Comparison of ENCODE assay signal across 17 mouse cellular contexts in genomic region chr13:108263042-108263441, GRCm38 (mm10). TPM values are rescaled to one million over a fixed set of nuclear protein-coding genes. Genes with fewer than 3 reads are reported as not detected.
DNase-seq lines count a peak whose midpoint lies in the region; ATAC-seq and TF ChIP-seq lines count a peak whose summit lies in the region.
"Had no signal": no experiment of that assay in that cellular context is flagged by ENCODE, and none has a peak within 500 bp of the region (broad histone marks: within the 10 kb centered on the region; RNA-seq: fewer than 3 reads in every experiment).

No protein-coding gene starts in this region.

- no peaks in the 10 kb centered on the region for H3K36me3 ChIP-seq in embryonic facial prominence, embryonic 14.5 days (ENCODE audit: control insufficient read depth, insufficient read depth, low read length)
- H3K36me3 ChIP-seq in embryonic facial prominence, embryonic 10.5 days (replicated peaks), result no peaks in the 10 kb centered on the region
- H3K36me3 ChIP-seq: heart, embryonic 13.5 days; limb, embryonic 10.5 days; liver, embryonic 12.5 days; midbrain, embryonic 13.5 days had no signal

- DNase-seq in embryonic facial prominence, embryonic 14.5 days (ENCODE audit: low spot score), result peak; percentile 13
- no peak for DNase-seq in embryonic facial prominence, embryonic 10.5 days (ENCODE audit: low spot score)
- DNase-seq in layer of hippocampus, adult 2 months (ENCODE audit: low spot score in 2 of 2), result no peak
- DNase-seq in layer of hippocampus, adult 11-12 months (ENCODE audit: low spot score), result no peak
- DNase-seq in MN1 (ENCODE audit: low spot score), result peak; percentile 64
- DNase-seq in fibroblast of lung, adult 2 months (ENCODE audit: low read depth), result peak; percentile 18
- no peak for DNase-seq in right cerebral cortex, postnatal 36 days (ENCODE audit: low spot score in 2 of 2)
- DNase-seq: cerebellum, adult 2 months; kidney, adult 11 months; kidney, postnatal 4 days; layer of hippocampus, postnatal 36 days; thymus, postnatal 25 days had no signal

- no peak for ATAC-seq in embryonic facial prominence, embryonic 14.5 days (ENCODE audit: low read depth)
- ATAC-seq: liver, embryonic 12.5 days; midbrain, embryonic 13.5 days had no signal

- H3K4me1 ChIP-seq in embryonic facial prominence, embryonic 14.5 days (ENCODE audit: control insufficient read depth, insufficient read depth, low read length), result no peaks in the 10 kb centered on the region
- peaks cover 11% of the 10 kb centered on the region for H3K4me1 ChIP-seq in embryonic facial prominence, embryonic 10.5 days
- H3K4me1 ChIP-seq: midbrain, embryonic 13.5 days had no signal

- H3K4me2 ChIP-seq in embryonic facial prominence, embryonic 14.5 days (ENCODE audit: low read depth, low read length), result no peak overlapping the region
- H3K4me2 ChIP-seq: heart, embryonic 13.5 days; liver, embryonic 12.5 days; midbrain, embryonic 13.5 days had no signal

- H3K4me3 ChIP-seq in embryonic facial prominence, embryonic 14.5 days (ENCODE audit: low read depth, low read length), result no peak overlapping the region
- H3K4me3 ChIP-seq in embryonic facial prominence, embryonic 10.5 days, result no peak overlapping the region
- H3K4me3 ChIP-seq in layer of hippocampus, adult 2 months, result no peak overlapping the region
- H3K4me3 ChIP-seq: heart, embryonic 13.5 days; limb, embryonic 10.5 days; liver, embryonic 12.5 days; midbrain, embryonic 13.5 days had no signal

- H3K9me3 ChIP-seq in embryonic facial prominence, embryonic 14.5 days (ENCODE audit: control insufficient read depth, low read length), result no peaks in the 10 kb centered on the region
- H3K9me3 ChIP-seq in embryonic facial prominence, embryonic 10.5 days, result no peaks in the 10 kb centered on the region
- H3K9me3 ChIP-seq: heart, embryonic 13.5 days; limb, embryonic 10.5 days; liver, embryonic 12.5 days; midbrain, embryonic 13.5 days had no signal

- H3K27me3 ChIP-seq in embryonic facial prominence, embryonic 14.5 days (replicated peaks; ENCODE audit: control insufficient read depth, insufficient read depth, low read length), result no peaks in the 10 kb centered on the region
- H3K27me3 ChIP-seq in embryonic facial prominence, embryonic 10.5 days (replicated peaks; ENCODE audit: low read depth, poor library complexity, severe bottlenecking), result no peaks in the 10 kb centered on the region
- H3K27me3 ChIP-seq: liver, embryonic 12.5 days; midbrain, embryonic 13.5 days had no signal

- no peak for TF ChIP-seq CTCF in layer of hippocampus, adult 2 months (conservative IDR thresholded peaks at IDR 0.05)

- no peak overlapping the region for H3K27ac ChIP-seq in embryonic facial prominence, embryonic 14.5 days (replicated peaks; ENCODE audit: low read depth, low read length)
- no peak overlapping the region for H3K27ac ChIP-seq in embryonic facial prominence, embryonic 10.5 days (replicated peaks)
- peak overlapping the region; percentile 57; the same call in 1 of the 2 replicates for H3K27ac ChIP-seq in layer of hippocampus, adult 2 months
- H3K27ac ChIP-seq: heart, embryonic 13.5 days; limb, embryonic 10.5 days; liver, embryonic 12.5 days; macrophage; midbrain, embryonic 13.5 days had no signal

- WGBS in embryonic facial prominence, embryonic 14.5 days, result 69% methylated on average over 8 of the region's 8 CpGs
- 77% methylated on average over 8 of the region's 8 CpGs for WGBS in embryonic facial prominence, embryonic 10.5 days

- no peak overlapping the region for H3K9ac ChIP-seq in embryonic facial prominence, embryonic 14.5 days (ENCODE audit: low read depth, low read length)
- H3K9ac ChIP-seq: heart, embryonic 13.5 days; liver, embryonic 12.5 days; midbrain, embryonic 13.5 days had no signal

RNA-seq across cellular contexts. Expression of gene Elovl7, which starts 48.8 kb away (rescaled TPM):
- polyA plus RNA-seq in embryonic facial prominence, embryonic 14.5 days (2014; fragmentation: Nextera tagmentation; extraction: Ambion mirVana), result 4.1 and 4.2 TPM in 2 replicates
- polyA plus RNA-seq in embryonic facial prominence, embryonic 10.5 days (2016; fragmentation: Nextera tagmentation; extraction: Ambion mirVana), result 1.4 and 1.9 TPM in 2 replicates
- 1 to 10 TPM; 5.1 to 5.8 TPM for total RNA-seq in layer of hippocampus, adult 2 months (2021)

RNA-seq across cellular contexts. Expression of gene Depdc1b, which starts 53.1 kb away (rescaled TPM):
- 5.6 and 7.4 TPM in 2 replicates for polyA plus RNA-seq in embryonic facial prominence, embryonic 14.5 days (2014; fragmentation: Nextera tagmentation; extraction: Ambion mirVana)
- polyA plus RNA-seq in embryonic facial prominence, embryonic 10.5 days (2016; fragmentation: Nextera tagmentation; extraction: Ambion mirVana), result 18.7 and 21.5 TPM in 2 replicates
- under 1 TPM; 0.33 to 0.34 TPM for total RNA-seq in layer of hippocampus, adult 2 months (2021)

Comparison
In these comparisons a context has a peak if more than half of its experiments do, and no peak if none do; other contexts are left out.
1. DNase-seq: peak in embryonic facial prominence, embryonic 14.5 days (single experiment), MN1 (single experiment) and fibroblast of lung, adult 2 months (single experiment); none in embryonic facial prominence, embryonic 10.5 days (single experiment), layer of hippocampus, adult 2 months (0 of 2), layer of hippocampus, adult 11-12 months (single experiment) and right cerebral cortex, postnatal 36 days (0 of 2).